Mouse (Mus musculus): Measurements from ENCODE around the gene Tenm2. TPM values are rescaled to one million over a fixed set of nuclear protein-coding genes. Genes with fewer than 3 reads are reported as not detected.

The Tenm2 gene
- total and polyA plus RNA-seq, 3 experiments, result not detected

DNA sequence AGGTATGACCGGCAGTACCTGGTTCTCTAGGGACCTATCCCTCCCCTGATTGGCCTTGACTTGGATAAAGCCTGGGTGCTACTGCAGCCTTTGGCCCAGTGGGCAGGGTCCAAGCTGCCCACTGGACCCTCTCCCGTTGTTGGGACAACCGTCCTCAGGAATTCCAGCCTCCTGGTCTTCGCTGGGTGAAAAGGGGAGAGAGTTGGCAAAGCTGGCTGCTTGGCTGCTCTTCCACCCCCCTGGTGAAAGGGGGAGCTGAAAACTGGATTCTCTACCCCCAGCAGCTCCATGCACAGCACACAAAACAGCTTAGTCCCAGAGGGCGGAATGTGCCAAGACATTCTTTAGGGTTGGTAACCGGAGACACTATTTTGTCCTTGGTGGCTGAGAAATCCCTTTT is 1259.3 kb downstream of the Tenm2 start:
- H3K36me3 ChIP-seq (replicated peaks in 1 of 2; ENCODE audit: control insufficient read depth in 1 of 2, insufficient read depth in 1 of 2, low read length in 1 of 2), result no peaks in the 10 kb centered on the region
- H3K4me1 ChIP-seq (ENCODE audit: control insufficient read depth in 1 of 2, insufficient read depth in 2 of 2), result peaks cover 0 to 9% of the 10 kb centered on the region in 2 experiments; a peak in 1 of 4 replicates
- H3K9ac ChIP-seq (ENCODE audit: insufficient read depth, low read depth), result no peak overlapping the region
- DNase-seq (ENCODE audit: extremely low read depth), result no peak
- in situ Hi-C loops (cut with MboI; ENCODE audit: low pct_ligation_motif_present, low pct_unique_long_range_greater_than_20kb, low sequenced_read_pairs), result loop anchor here (25.0 kb wide), 1 partner anchor 289 kb away; no protein-coding TSS in a partner anchor
- TF ChIP-seq NRF1 (IDR thresholded peaks at IDR 0.05; ENCODE audit: low read depth, low read length), result no peak
- no peak for TF ChIP-seq MAFK (IDR thresholded peaks at IDR 0.05; ENCODE audit: insufficient replicate concordance, low read length)
- no peak overlapping the region for H3K27ac ChIP-seq (ENCODE audit: insufficient read depth, low read depth)
- dilution Hi-C loops (cut with MboI; ENCODE audit: extremely low pct_ligation_motif_present, extremely low pct_unique_long_range_greater_than_20kb, low sequenced_read_pairs), result no loop called here
- H3K9me3 ChIP-seq (replicated peaks; ENCODE audit: low read length), result peaks cover 4% of the 10 kb centered on the region
- H3K79me2 ChIP-seq (replicated peaks; ENCODE audit: control insufficient read depth, extremely low read depth, insufficient read depth, poor library complexity, severe bottlenecking), result no peaks in the 10 kb centered on the region
- H3K4me3 ChIP-seq (replicated peaks in 1 of 3; ENCODE audit: low read depth in 2 of 3, low read length in 2 of 3, poor library complexity in 1 of 3), result no peak overlapping the region
- no peak overlapping the region for H3K4me2 ChIP-seq (ENCODE audit: insufficient read depth, low read depth, poor library complexity, severe bottlenecking)
- no peaks in the 10 kb centered on the region for H3K27me3 ChIP-seq (replicated peaks)

GRCm38 (mm10) chr11:35974632-35975450 is 1260.9 kb downstream of the Tenm2 start:
- no peak overlapping the region for H3K9ac ChIP-seq (ENCODE audit: insufficient read depth, low read depth)
- peaks cover 0 to 22% of the 10 kb centered on the region in 2 experiments; a peak in 2 of 4 replicates for H3K4me1 ChIP-seq (ENCODE audit: control insufficient read depth in 1 of 2, insufficient read depth in 2 of 2)
- no peak overlapping the region for H3K4me3 ChIP-seq (replicated peaks in 1 of 3; ENCODE audit: low read depth in 2 of 3, low read length in 2 of 3, poor library complexity in 1 of 3)
- H3K4me2 ChIP-seq (ENCODE audit: insufficient read depth, low read depth, poor library complexity, severe bottlenecking), result no peak overlapping the region
- H3K79me2 ChIP-seq (replicated peaks; ENCODE audit: control insufficient read depth, extremely low read depth, insufficient read depth, poor library complexity, severe bottlenecking), result no peaks in the 10 kb centered on the region
- H3K27me3 ChIP-seq (replicated peaks), result no peaks in the 10 kb centered on the region
- no peak for DNase-seq (ENCODE audit: extremely low read depth)
- no peak overlapping the region for H3K27ac ChIP-seq (ENCODE audit: insufficient read depth, low read depth)
- in situ Hi-C loops (cut with MboI; ENCODE audit: low pct_ligation_motif_present, low pct_unique_long_range_greater_than_20kb, low sequenced_read_pairs), result loop anchor here (25.0 kb wide), 1 partner anchor 288 kb away; no protein-coding TSS in a partner anchor
- peaks cover 2% of the 10 kb centered on the region for H3K9me3 ChIP-seq (replicated peaks; ENCODE audit: low read length)
- no peak for TF ChIP-seq TBP (conservative IDR thresholded peaks at IDR 0.05; ENCODE audit: low read depth, low read length)
- TF ChIP-seq E2F4 (IDR thresholded peaks at IDR 0.05; ENCODE audit: insufficient replicate concordance, low read depth, low read length), result no peak
- no peak for TF ChIP-seq GABPA (IDR thresholded peaks at IDR 0.05; ENCODE audit: insufficient replicate concordance, low read depth, low read length)
- no peak for TF ChIP-seq ZKSCAN1 (IDR thresholded peaks at IDR 0.05; ENCODE audit: borderline replicate concordance, low read depth, low read length)
- TF ChIP-seq CTCF (conservative IDR thresholded peaks at IDR 0.05 in 1 of 2, IDR thresholded peaks at IDR 0.05 in 1 of 2; ENCODE audit: low read depth in 2 of 2, low read length in 2 of 2), result no peak
- TF ChIP-seq ZMIZ1 (IDR thresholded peaks at IDR 0.05; ENCODE audit: low read depth, low read length), result no peak
- no peak for TF ChIP-seq PAX5 (IDR thresholded peaks at IDR 0.05; ENCODE audit: low read length)
- TF ChIP-seq TCF12 (IDR thresholded peaks at IDR 0.05; ENCODE audit: low read depth, low read length), result no peak
- TF ChIP-seq RAD21 (IDR thresholded peaks at IDR 0.05; ENCODE audit: low read depth, low read length), result no peak
- dilution Hi-C loops (cut with MboI; ENCODE audit: extremely low pct_ligation_motif_present, extremely low pct_unique_long_range_greater_than_20kb, low sequenced_read_pairs), result no loop called here
- no peaks in the 10 kb centered on the region for H3K36me3 ChIP-seq (replicated peaks in 1 of 2; ENCODE audit: control insufficient read depth in 1 of 2, insufficient read depth in 1 of 2, low read length in 1 of 2)

GRCm38 (mm10) chr11:35973135-35973534 is 1262.6 kb downstream of the Tenm2 start:
- peaks cover 0 to 22% of the 10 kb centered on the region in 2 experiments; a peak in 2 of 4 replicates for H3K4me1 ChIP-seq (ENCODE audit: control insufficient read depth in 1 of 2, insufficient read depth in 2 of 2)
- no peaks in the 10 kb centered on the region for H3K36me3 ChIP-seq (replicated peaks in 1 of 2; ENCODE audit: control insufficient read depth in 1 of 2, insufficient read depth in 1 of 2, low read length in 1 of 2)
- H3K79me2 ChIP-seq (replicated peaks; ENCODE audit: control insufficient read depth, extremely low read depth, insufficient read depth, poor library complexity, severe bottlenecking), result no peaks in the 10 kb centered on the region
- no peaks in the 10 kb centered on the region for H3K9me3 ChIP-seq (replicated peaks; ENCODE audit: low read length)
- no peak overlapping the region for H3K9ac ChIP-seq (ENCODE audit: insufficient read depth, low read depth)
- H3K4me2 ChIP-seq (ENCODE audit: insufficient read depth, low read depth, poor library complexity, severe bottlenecking), result no peak overlapping the region
- in situ Hi-C loops (cut with MboI; ENCODE audit: low pct_ligation_motif_present, low pct_unique_long_range_greater_than_20kb, low sequenced_read_pairs), result no loop called here
- no peaks in the 10 kb centered on the region for H3K27me3 ChIP-seq (replicated peaks)
- H3K27ac ChIP-seq (ENCODE audit: insufficient read depth, low read depth), result no peak overlapping the region
- no peak for DNase-seq (ENCODE audit: extremely low read depth)
- no peak overlapping the region for H3K4me3 ChIP-seq (replicated peaks in 1 of 3; ENCODE audit: low read depth in 2 of 3, low read length in 2 of 3, poor library complexity in 1 of 3)
- dilution Hi-C loops (cut with MboI; ENCODE audit: extremely low pct_ligation_motif_present, extremely low pct_unique_long_range_greater_than_20kb, low sequenced_read_pairs), result no loop called here
- TF ChIP-seq MXI1 (IDR thresholded peaks at IDR 0.05; ENCODE audit: low read depth, low read length) (no peak), ZC3H11A (IDR thresholded peaks at IDR 0.05; ENCODE audit: low read depth, low read length) (no peak), RCOR1 (conservative IDR thresholded peaks at IDR 0.05; ENCODE audit: low read depth, low read length) (no peak), IRF4 (IDR thresholded peaks at IDR 0.05; ENCODE audit: low read depth, low read length) (no peak)
